Mouse (Mus musculus): ENCODE results near the gene Lrpap1.
A peak's percentile ranks its signal among the peaks of the same experiment; 100 is the strongest.

Gene Lrpap1

GRCm38 (mm10) chr5:35118418-35118817 is 12.9 kb upstream of the Lrpap1 start:
- DNase-seq = no peak

- DNase-seq = no peak
Measured at GRCm38 (mm10) chr5:35117633-35118032, 12.1 kb upstream of the Lrpap1 start.

- no peak for DNase-seq
Measured at GRCm38 (mm10) chr5:35116002-35116401, 10.4 kb upstream of the Lrpap1 start.

- DNase-seq = no peak
Measured at GRCm38 (mm10) chr5:35112444-35112843, 6.9 kb upstream of the Lrpap1 start.

GRCm38 (mm10) chr5:35105922-35106298 is 344 bp upstream of the Lrpap1 start:
- DNase-seq = no peak

- DNase-seq = no peak
Measured at GRCm38 (mm10) chr5:35104183-35104959, 1.2 kb downstream of the Lrpap1 start.

GRCm38 (mm10) chr5:35103528-35103927 is 2.0 kb downstream of the Lrpap1 start:
- DNase-seq = no peak

GRCm38 (mm10) chr5:35103086-35103485 is 2.5 kb downstream of the Lrpap1 start:
- DNase-seq = peak; percentile 16

GRCm38 (mm10) chr5:35091636-35092035 is 13.9 kb downstream of the Lrpap1 start:
- no peak for DNase-seq

- no peak for DNase-seq
Measured at GRCm38 (mm10) chr5:35089614-35089963, 16.0 kb downstream of the Lrpap1 start.

GRCm38 (mm10) chr5:35088785-35089613 is 16.6 kb downstream of the Lrpap1 start:
- DNase-seq = peak; percentile 61 to 66

- DNase-seq = no peak
Measured at GRCm38 (mm10) chr5:35084913-35085312, 20.7 kb downstream of the Lrpap1 start.

GRCm38 (mm10) chr5:35079101-35079500 is 26.5 kb downstream of the Lrpap1 start:
- no peak for DNase-seq

- DNase-seq = no peak
Measured at GRCm38 (mm10) chr5:35076369-35076768, 29.2 kb downstream of the Lrpap1 start.

GRCm38 (mm10) chr5:35073992-35074391 is 31.6 kb downstream of the Lrpap1 start:
- no peak for DNase-seq

GRCm38 (mm10) chr5:35073235-35073634 is 32.3 kb downstream of the Lrpap1 start:
- no peak for DNase-seq

- no peak for DNase-seq
Measured at GRCm38 (mm10) chr5:35071855-35072254, 33.7 kb downstream of the Lrpap1 start.

GRCm38 (mm10) chr5:35070953-35071352 is 34.6 kb downstream of the Lrpap1 start:
- DNase-seq = no peak

- no peak for DNase-seq
Measured at GRCm38 (mm10) chr5:35070314-35070713, 35.3 kb downstream of the Lrpap1 start.

GRCm38 (mm10) chr5:35069841-35070240 is 35.7 kb downstream of the Lrpap1 start:
- no peak for DNase-seq

- DNase-seq = no peak
Measured at GRCm38 (mm10) chr5:35060098-35060497, 45.5 kb downstream of the Lrpap1 start.

GRCm38 (mm10) chr5:35058216-35058615 is 47.4 kb downstream of the Lrpap1 start:
- DNase-seq = no peak

GRCm38 (mm10) chr5:35057582-35057981 is 48.0 kb downstream of the Lrpap1 start:
- no peak for DNase-seq

Measured in lung, adult 18-20 months (tissue).